Mouse (Mus musculus) myocyte (in vitro differentiated cells): ENCODE data around the gene Mroh2a. TPM values are rescaled to one million over a fixed set of nuclear protein-coding genes. Genes with fewer than 3 reads are reported as not detected.

Experiments used
- H3K27me3 ChIP-seq: one replicate; pipeline ENCODE4 v1.6.1; 2011; ENCODE audit not compliant: control insufficient read depth, insufficient read depth, insufficient read length
- H3K36me3 ChIP-seq: one replicate; pipeline ENCODE4 v1.6.1; 2011; ENCODE audit not compliant: control insufficient read depth, insufficient read depth
- H3K4me2 ChIP-seq: one replicate; pipeline ENCODE4 v1.6.1; 2011; ENCODE audit warnings: low read depth, control low read depth
- H3K4me3 ChIP-seq: one replicate; pipeline ENCODE4 v1.5.1; 2011; ENCODE audit warnings: mild to moderate bottlenecking, control low read depth, moderate library complexity
- H3K79me2 ChIP-seq: one replicate; pipeline ENCODE4 v1.6.1; 2011; ENCODE audit not compliant: control insufficient read depth, insufficient read depth
- H3ac ChIP-seq: one replicate; pipeline ENCODE4 v1.6.1; 2011; ENCODE audit not compliant: control insufficient read depth, insufficient read length
- CEBPB ChIP-seq: IDR thresholded peaks from 2 replicates; pipeline ENCODE4 v1.6.1; 2011; ENCODE audit warnings: mild to moderate bottlenecking, moderate library complexity; ENCODE audit not compliant: poor library complexity, insufficient read depth, severe bottlenecking
- E2F4 ChIP-seq: IDR thresholded peaks from one replicate; pipeline ENCODE4 v1.6.1; 2011; ENCODE audit warnings: mild to moderate bottlenecking, control low read depth, moderate library complexity; ENCODE audit not compliant: insufficient read depth
- MAX ChIP-seq: IDR thresholded peaks from one replicate; pipeline ENCODE4 v1.6.1; 2011; ENCODE audit warnings: low read depth, mild to moderate bottlenecking, control low read depth
- MYOD1 ChIP-seq, 3 experiments: IDR thresholded peaks; one replicate each; pipeline ENCODE4 v1.6.1; 2011; ENCODE audit warnings: control low read depth in 2 of 3, low read depth in 2 of 3, mild to moderate bottlenecking in 2 of 3, moderate library complexity in 1 of 3; ENCODE audit not compliant: insufficient read length in 2 of 3, control insufficient read depth in 1 of 3
- MYOG ChIP-seq, 3 experiments: IDR thresholded peaks; one replicate each; pipeline ENCODE4 v1.6.1; 2011; ENCODE audit warnings: control low read depth in 2 of 3, low read depth in 2 of 3, mild to moderate bottlenecking in 2 of 3; ENCODE audit not compliant: insufficient read length in 2 of 3, control insufficient read depth in 1 of 3, insufficient read depth in 1 of 3
- POLR2A ChIP-seq: IDR thresholded peaks from one replicate; pipeline ENCODE4 v1.6.1; 2011; ENCODE audit warnings: low read depth, mild to moderate bottlenecking, control low read depth, moderate library complexity; ENCODE audit not compliant: insufficient read length
- POLR2AphosphoS2 ChIP-seq: IDR thresholded peaks from one replicate; pipeline ENCODE4 v1.6.1; 2011; ENCODE audit warnings: low read depth, control low read depth; ENCODE audit not compliant: insufficient read length
- REST ChIP-seq: IDR thresholded peaks from one replicate; pipeline ENCODE4 v1.6.1; 2011; ENCODE audit warnings: mild to moderate bottlenecking, control low read depth, moderate library complexity; ENCODE audit not compliant: insufficient read depth, insufficient read length
- SRF ChIP-seq: IDR thresholded peaks from one replicate; pipeline ENCODE4 v1.6.1; 2011; ENCODE audit warnings: low read depth; ENCODE audit not compliant: control insufficient read depth, insufficient read length
- TCF12 ChIP-seq: IDR thresholded peaks from one replicate; pipeline ENCODE4 v1.6.1; 2011; ENCODE audit warnings: mild to moderate bottlenecking, control low read depth; ENCODE audit not compliant: poor library complexity, insufficient read depth, severe bottlenecking
- TCF3 ChIP-seq: IDR thresholded peaks from one replicate; pipeline ENCODE4 v1.6.1; 2011; ENCODE audit warnings: low read depth, control low read depth; ENCODE audit not compliant: insufficient read length
- USF1 ChIP-seq: IDR thresholded peaks from one replicate; pipeline ENCODE4 v1.6.1; 2011; ENCODE audit warnings: low read depth, mild to moderate bottlenecking, control low read depth, moderate library complexity
- polyA plus RNA-seq: library from polyadenylated mRNA; unstranded; fragments of >200 nt; fragmentation: generic; extraction: Trizol; gene quantifications from one replicate; pipeline ENCODE4 v1.2.1, GENCODE M21; 2012; ENCODE audit warnings: missing spikeins

Mroh2a gene
- polyA plus RNA-seq, 1 experiment, result 1.4 TPM

GRCm38 (mm10) chr1:88213766-88214461, 12.9 kb upstream of the Mroh2a start:
- H3K79me2 ChIP-seq, result no peaks in the 10 kb centered on the region
- no peak overlapping the region for H3ac ChIP-seq
- H3K27me3 ChIP-seq, result no peaks in the 10 kb centered on the region
- no peak for TF ChIP-seq POLR2A
- TF ChIP-seq TCF3, result no peak
- no peak for TF ChIP-seq MAX
- no peak for TF ChIP-seq TCF12
- H3K36me3 ChIP-seq, result no peaks in the 10 kb centered on the region
- no peak overlapping the region for H3K4me2 ChIP-seq
- no peak overlapping the region for H3K4me3 ChIP-seq

GRCm38 (mm10) chr1:88214462-88214952, 12.3 kb upstream of the Mroh2a start:
- TF ChIP-seq TCF3 (no peak), MYOD1 (IDR thresholded peaks at IDR 0.05; ENCODE audit: control insufficient read depth in 1 of 3, insufficient read length in 2 of 3, low read depth in 2 of 3) (no peak), SRF (no peak), E2F4 (no peak), MYOG (IDR thresholded peaks at IDR 0.05; ENCODE audit: control insufficient read depth in 1 of 3, insufficient read depth in 1 of 3, insufficient read length in 2 of 3, low read depth in 2 of 3) (no peak), MAX (no peak), POLR2AphosphoS2 (no peak)
- H3K4me3 ChIP-seq, result no peak overlapping the region
- H3ac ChIP-seq, result no peak overlapping the region
- H3K79me2 ChIP-seq, result no peaks in the 10 kb centered on the region
- no peaks in the 10 kb centered on the region for H3K36me3 ChIP-seq
- H3K4me2 ChIP-seq, result no peak overlapping the region
- no peaks in the 10 kb centered on the region for H3K27me3 ChIP-seq

- no peak overlapping the region for H3K4me2 ChIP-seq
- H3K79me2 ChIP-seq, result no peaks in the 10 kb centered on the region
- H3K4me3 ChIP-seq, result no peak overlapping the region
- H3K36me3 ChIP-seq, result no peaks in the 10 kb centered on the region
- no peak overlapping the region for H3ac ChIP-seq
- TF ChIP-seq MAX (no peak), MYOG (IDR thresholded peaks at IDR 0.05; ENCODE audit: control insufficient read depth in 1 of 3, insufficient read depth in 1 of 3, insufficient read length in 2 of 3, low read depth in 2 of 3) (no peak), MYOD1 (IDR thresholded peaks at IDR 0.05; ENCODE audit: control insufficient read depth in 1 of 3, insufficient read length in 2 of 3, low read depth in 2 of 3) (no peak), REST (no peak), POLR2A (no peak), TCF3 (no peak), E2F4 (no peak), POLR2AphosphoS2 (no peak), SRF (no peak), TCF12 (no peak), USF1 (no peak), CEBPB (no peak)
- H3K27me3 ChIP-seq, result no peaks in the 10 kb centered on the region
Measured at GRCm38 (mm10) chr1:88215466-88216380, 11.1 kb upstream of the Mroh2a start.

GRCm38 (mm10) chr1:88216551-88216950, 10.2 kb upstream of the Mroh2a start:
- Histone ChIP-seq H3K79me2 (no peaks in the 10 kb centered on the region), H3K36me3 (no peaks in the 10 kb centered on the region), H3K4me3 (no peak overlapping the region), H3K4me2 (no peak overlapping the region), H3K27me3 (no peaks in the 10 kb centered on the region), H3ac (no peak overlapping the region)
- TF ChIP-seq TCF12 (no peak), TCF3 (no peak), SRF (no peak), MYOD1 (IDR thresholded peaks at IDR 0.05; ENCODE audit: control insufficient read depth in 1 of 3, insufficient read length in 2 of 3, low read depth in 2 of 3) (no peak), E2F4 (no peak), MAX (no peak), USF1 (no peak), CEBPB (no peak), MYOG (IDR thresholded peaks at IDR 0.05; ENCODE audit: control insufficient read depth in 1 of 3, insufficient read depth in 1 of 3, insufficient read length in 2 of 3, low read depth in 2 of 3) (no peak), POLR2AphosphoS2 (no peak)

- Histone ChIP-seq H3K27me3 (no peaks in the 10 kb centered on the region), H3K79me2 (no peaks in the 10 kb centered on the region), H3ac (no peak overlapping the region), H3K4me2 (no peak overlapping the region), H3K36me3 (no peaks in the 10 kb centered on the region), H3K4me3 (no peak overlapping the region)
- TF ChIP-seq MYOG (IDR thresholded peaks at IDR 0.05; ENCODE audit: control insufficient read depth in 1 of 3, insufficient read depth in 1 of 3, insufficient read length in 2 of 3, low read depth in 2 of 3), result no peak
- TF ChIP-seq TCF3, result no peak
- TF ChIP-seq REST, result no peak
- no peak for TF ChIP-seq USF1
Measured at GRCm38 (mm10) chr1:88217144-88217543, 9.6 kb upstream of the Mroh2a start.
